Mouse (Mus musculus) liver, embryonic 11.5 days (tissue): Measurements from ENCODE around the gene Palld. TPM values are rescaled to one million over a fixed set of nuclear protein-coding genes. Genes with fewer than 3 reads are reported as not detected.

Source experiments
- ATAC-seq: fragments of 200-750 bp; cut with Nextera tagmentation; replicated peaks from 2 replicates; pipeline ENCODE4 v1.8.0; 2017; ENCODE audit warnings: moderate number of reproducible peaks, mild to moderate bottlenecking, moderate TSS enrichment, moderate library complexity; ENCODE audit not compliant: low FRiP score
- DNase-seq: peaks from one replicate; pipeline ENCODE4 v3.0.0-alpha.2; 2017; ENCODE audit warnings: low spot score
- H3K27ac ChIP-seq: fragments of 300-500 bp; sonication (generic); 2 replicates; pipeline ENCODE4 v1.5.1; 2014; ENCODE audit warnings: mild to moderate bottlenecking, low read depth, low read length, control low read depth
- H3K27me3 ChIP-seq: fragments of 300-500 bp; sonication (generic); replicated peaks from 2 replicates; pipeline ENCODE4 v1.6.1; 2014; ENCODE audit warnings: low read length, mixed read lengths; ENCODE audit not compliant: control insufficient read depth, insufficient read depth
- H3K36me3 ChIP-seq: fragments of 300-500 bp; sonication (generic); 2 replicates; pipeline ENCODE4 v1.6.1; 2014; ENCODE audit warnings: mild to moderate bottlenecking, low read length, moderate library complexity, mixed read lengths; ENCODE audit not compliant: control insufficient read depth, insufficient read depth
- H3K4me1 ChIP-seq: fragments of 300-500 bp; sonication (generic); replicated peaks from 2 replicates; pipeline ENCODE4 v1.6.1; 2014; ENCODE audit warnings: low read length, mixed read lengths; ENCODE audit not compliant: control insufficient read depth, insufficient read depth
- H3K4me2 ChIP-seq: fragments of 300-500 bp; sonication (generic); 2 replicates; pipeline ENCODE4 v1.6.1; 2014; ENCODE audit warnings: mild to moderate bottlenecking, control low read depth, moderate library complexity
- H3K4me3 ChIP-seq: fragments of 300-500 bp; sonication (generic); 2 replicates; pipeline ENCODE4 v1.5.1; 2014; ENCODE audit warnings: low read depth, low read length, control low read depth
- H3K9ac ChIP-seq: fragments of 300-500 bp; sonication (generic); 2 replicates; pipeline ENCODE4 v1.6.1; 2014; ENCODE audit warnings: low read depth, low read length, control low read depth
- H3K9me3 ChIP-seq: fragments of 300-500 bp; sonication (generic); 2 replicates; pipeline ENCODE4 v1.6.1; 2016; ENCODE audit warnings: low read length, inconsistent platforms, mixed read lengths; ENCODE audit not compliant: control insufficient read depth
- WGBS: fragments of 180-500 bp; shearing (Covaris S2); extraction: QIAGEN DNeasy Blood & Tissue Kit; methylation state at CpG from one replicate; pipeline ENCODE4 v1.1.7; 2014; 5-methylcytosine and 5-hydroxymethylcytosine counted together
- polyA plus RNA-seq: library from polyadenylated mRNA; unstranded; fragments of >200 nt; fragmentation: Nextera tagmentation; extraction: Ambion mirVana; gene quantifications from 2 replicates; pipeline ENCODE4 v1.2.1, GENCODE M21; 2014

Gene Palld
- polyA plus RNA-seq, 1 experiment from 2014 or later = 22.9 TPM

DNA sequence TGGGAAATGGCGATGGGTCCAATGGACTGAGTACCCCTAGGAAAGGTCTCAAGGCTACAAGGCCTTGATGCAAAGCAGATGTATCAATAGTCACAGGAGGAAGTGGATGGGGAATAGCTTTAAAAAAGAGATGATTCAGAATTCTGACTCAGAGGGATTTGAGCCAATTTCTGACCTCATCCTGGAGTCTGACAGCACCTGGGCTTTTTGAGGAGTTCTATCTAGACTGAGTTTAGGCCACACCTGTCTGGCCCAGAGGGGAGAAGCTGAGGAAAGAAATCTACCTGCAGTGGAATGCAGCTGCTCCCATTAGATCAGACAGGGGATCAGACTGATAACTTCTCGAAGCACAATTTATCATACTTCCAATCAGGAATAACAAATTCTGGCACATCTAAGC lies 99.7 kb downstream of the Palld start:
- Histone ChIP-seq H3K9ac (no peak overlapping the region), H3K9me3 (no peaks in the 10 kb centered on the region), H3K27me3 (no peaks in the 10 kb centered on the region), H3K36me3 (no peaks in the 10 kb centered on the region), H3K4me1 (no peaks in the 10 kb centered on the region), H3K4me2 (no peak overlapping the region), H3K4me3 (no peak overlapping the region), H3K27ac (no peak overlapping the region)
- 72% methylated on average over 2 of the region's 2 CpGs for WGBS
- ATAC-seq (no peak), DNase-seq (no peak)

DNA sequence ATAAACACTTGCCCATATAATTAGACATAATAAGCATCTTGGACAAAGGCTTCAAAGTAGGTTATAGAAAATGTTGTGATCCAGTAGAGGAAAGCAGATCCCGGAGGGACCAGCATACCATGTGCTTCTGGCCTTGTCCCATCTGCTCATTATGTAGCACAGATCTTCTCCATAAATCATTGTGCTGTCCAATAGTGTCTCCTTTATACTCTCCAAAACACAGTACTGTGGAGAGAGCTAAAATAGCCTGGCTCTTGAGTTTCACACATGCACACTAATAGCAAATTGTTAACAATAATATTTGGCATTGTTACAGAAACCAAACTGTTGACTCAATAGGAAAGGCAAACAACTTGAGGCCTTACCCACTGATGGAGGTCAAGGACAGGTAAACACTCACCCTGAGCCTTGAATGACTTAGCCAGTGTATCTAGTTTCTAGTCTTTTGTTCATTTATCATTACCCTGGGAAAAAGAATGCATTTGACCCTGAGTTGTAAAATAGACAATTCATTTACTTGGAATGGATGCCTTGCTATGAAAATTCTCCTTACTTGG lies 105.0 kb downstream of the Palld start:
- 72% methylated on average over 1 of the region's 1 CpGs for WGBS
- DNase-seq = no peak

DNA sequence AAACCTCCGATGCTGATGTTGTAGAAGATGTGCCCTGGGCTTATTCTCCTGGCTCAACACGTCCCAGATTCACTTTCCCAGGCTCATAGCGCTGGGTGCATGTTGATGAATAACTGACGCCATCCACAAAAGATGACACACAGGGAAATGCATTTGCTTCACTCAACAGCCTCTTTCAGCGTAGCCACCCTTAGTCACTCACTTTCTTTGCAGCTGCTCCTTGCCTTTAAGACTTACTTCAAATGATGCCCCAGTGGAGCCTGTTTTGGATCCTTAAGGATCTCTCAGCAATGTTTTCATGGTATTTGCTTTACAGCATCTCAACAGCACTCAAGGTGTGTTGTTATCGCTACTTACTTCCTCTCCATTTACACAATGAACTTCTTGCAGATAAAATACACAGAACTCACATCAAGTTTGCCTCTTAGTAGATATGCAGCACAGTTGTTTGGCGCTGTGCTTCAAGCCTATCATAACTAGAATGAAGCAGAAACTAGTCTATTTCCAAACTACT lies 105.9 kb downstream of the Palld start:
- Histone ChIP-seq H3K27me3 (no peaks in the 10 kb centered on the region), H3K4me3 (no peak overlapping the region), H3K9me3 (no peaks in the 10 kb centered on the region), H3K27ac (no peak overlapping the region), H3K4me2 (no peak overlapping the region), H3K9ac (no peak overlapping the region), H3K4me1 (no peaks in the 10 kb centered on the region), H3K36me3 (no peaks in the 10 kb centered on the region)
- no peak for DNase-seq
- ATAC-seq = no peak
- 87% methylated on average over 7 of the region's 7 CpGs for WGBS

More for the DNA sequence above, 105.0 kb downstream of the Palld start:
- H3K27me3 ChIP-seq = no peaks in the 10 kb centered on the region
- no peak overlapping the region for H3K4me2 ChIP-seq
- no peak overlapping the region for H3K9ac ChIP-seq
- H3K4me1 ChIP-seq = no peaks in the 10 kb centered on the region
- no peak overlapping the region for H3K27ac ChIP-seq
- H3K36me3 ChIP-seq = no peaks in the 10 kb centered on the region
- no peak overlapping the region for H3K4me3 ChIP-seq
- H3K9me3 ChIP-seq = no peaks in the 10 kb centered on the region
- ATAC-seq = no peak

DNA sequence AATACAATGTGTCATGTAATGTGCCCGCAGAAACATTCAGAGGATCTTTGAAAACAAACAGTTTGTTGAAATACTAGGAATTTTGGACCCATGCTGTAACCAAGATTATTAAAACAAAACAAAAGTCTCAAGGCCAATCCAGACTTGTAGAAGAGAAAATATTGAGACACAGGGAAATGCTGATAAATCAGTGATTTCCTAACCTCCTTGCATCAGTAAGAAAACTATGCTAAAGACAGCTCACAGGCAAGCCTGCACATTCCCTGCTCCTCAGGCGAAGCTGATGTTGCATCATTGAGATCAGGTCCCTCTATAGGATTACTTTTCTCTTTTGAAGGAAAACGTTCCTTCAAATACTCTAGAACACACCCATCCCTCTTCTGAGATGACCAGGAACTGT lies 112.5 kb downstream of the Palld start:
- H3K4me3 ChIP-seq = no peak overlapping the region
- no peak overlapping the region for H3K27ac ChIP-seq
- 81% methylated on average over 3 of the region's 3 CpGs for WGBS
- H3K9ac ChIP-seq = no peak overlapping the region
- no peak overlapping the region for H3K4me2 ChIP-seq
- no peak for DNase-seq
- no peaks in the 10 kb centered on the region for H3K9me3 ChIP-seq
- no peaks in the 10 kb centered on the region for H3K27me3 ChIP-seq
- H3K36me3 ChIP-seq = no peaks in the 10 kb centered on the region
- no peaks in the 10 kb centered on the region for H3K4me1 ChIP-seq
- no peak for ATAC-seq

DNA sequence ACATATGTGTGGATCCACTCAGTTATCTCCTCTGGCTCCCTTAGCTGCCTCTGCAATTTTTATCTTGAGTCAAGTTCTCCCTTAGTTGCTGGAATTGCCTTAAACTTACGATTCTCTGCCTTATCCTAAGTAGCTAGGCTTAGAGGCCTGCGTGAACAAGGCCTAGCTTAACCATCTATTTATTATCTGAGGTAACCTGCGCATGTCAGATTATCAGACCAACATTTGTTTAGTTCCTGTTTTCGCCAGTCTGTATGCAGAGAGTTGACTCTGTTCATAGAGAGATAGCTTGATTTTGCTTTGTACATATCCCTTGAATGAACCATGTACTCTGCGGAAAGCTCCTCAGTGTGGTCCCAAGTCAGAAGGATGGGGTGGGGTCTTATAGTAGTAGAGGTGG lies 113.2 kb downstream of the Palld start:
- Histone ChIP-seq H3K27me3 (no peaks in the 10 kb centered on the region), H3K4me2 (no peak overlapping the region), H3K9me3 (no peaks in the 10 kb centered on the region), H3K36me3 (no peaks in the 10 kb centered on the region), H3K27ac (no peak overlapping the region), H3K4me1 (no peaks in the 10 kb centered on the region), H3K9ac (no peak overlapping the region), H3K4me3 (no peak overlapping the region)
- no peak for ATAC-seq
- DNase-seq = no peak
- 49% methylated on average over 5 of the region's 5 CpGs for WGBS

DNA sequence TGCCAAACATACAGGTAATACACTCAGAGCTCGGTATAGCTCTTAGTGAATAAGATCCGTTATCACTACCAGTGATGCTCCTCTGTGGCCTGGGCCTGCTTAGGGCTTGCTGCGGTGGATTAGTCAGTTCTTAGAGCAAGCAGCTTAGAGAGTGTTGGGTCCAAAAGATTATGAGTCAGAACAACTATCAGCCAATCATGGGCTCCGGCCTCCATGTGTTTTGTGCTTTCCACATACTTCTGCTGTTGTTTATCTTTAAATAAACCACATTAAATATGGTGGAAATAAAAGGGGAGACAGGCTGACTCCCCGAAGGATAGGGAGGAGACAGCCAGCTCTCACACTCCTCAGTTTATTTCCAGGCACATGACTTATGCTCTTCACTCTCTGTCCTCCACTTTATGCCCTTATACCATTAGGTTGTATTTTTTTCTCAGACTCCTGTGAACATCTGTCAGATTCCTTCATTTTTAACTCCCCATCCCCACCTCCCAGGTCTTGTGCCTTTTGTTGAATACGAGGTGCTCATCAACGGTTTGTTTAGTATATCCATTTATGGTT lies 119.5 kb downstream of the Palld start:
- ATAC-seq (no peak), DNase-seq (no peak)
- no peaks in the 10 kb centered on the region for H3K36me3 ChIP-seq
- H3K9me3 ChIP-seq = no peaks in the 10 kb centered on the region
- H3K4me3 ChIP-seq = no peak overlapping the region
- H3K9ac ChIP-seq = no peak overlapping the region
- H3K4me2 ChIP-seq = no peak overlapping the region
- no peaks in the 10 kb centered on the region for H3K27me3 ChIP-seq
- H3K4me1 ChIP-seq = no peaks in the 10 kb centered on the region
- WGBS = 84% methylated on average over 7 of the region's 7 CpGs
- no peak overlapping the region for H3K27ac ChIP-seq

DNA sequence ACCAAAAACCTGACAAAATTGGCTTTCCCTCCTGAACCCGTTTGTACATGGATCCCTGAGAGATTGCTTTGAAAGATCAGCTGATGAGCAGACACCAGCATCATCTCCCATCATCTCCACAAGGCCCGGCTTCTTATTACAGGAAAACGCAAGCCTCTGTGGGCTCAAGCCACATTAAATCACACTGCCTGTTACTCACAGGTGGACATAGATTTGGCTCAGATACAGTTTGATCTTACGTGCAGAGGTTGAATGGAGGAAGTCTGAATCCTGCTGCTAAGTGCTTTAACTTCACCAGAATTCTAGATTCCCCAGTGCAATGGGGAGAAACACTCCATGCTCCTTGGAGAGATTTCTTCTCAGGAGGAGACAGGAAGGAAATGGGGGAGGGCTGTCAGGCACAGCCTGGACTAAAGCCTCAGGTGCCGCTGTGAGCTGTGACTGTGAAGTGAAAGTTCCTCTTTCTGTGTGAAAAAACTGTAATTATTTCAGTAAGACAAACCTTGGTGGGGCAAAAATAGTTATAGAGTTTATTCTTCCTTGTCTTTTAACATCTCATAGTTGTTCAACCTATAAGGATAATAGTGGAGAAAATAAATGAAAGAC lies 121.7 kb downstream of the Palld start:
- Histone ChIP-seq H3K4me2 (no peak overlapping the region), H3K4me3 (no peak overlapping the region), H3K36me3 (no peaks in the 10 kb centered on the region), H3K27me3 (no peaks in the 10 kb centered on the region), H3K27ac (no peak overlapping the region), H3K9ac (no peak overlapping the region), H3K4me1 (no peaks in the 10 kb centered on the region), H3K9me3 (no peaks in the 10 kb centered on the region)
- 46% methylated on average over 5 of the region's 5 CpGs for WGBS
- no peak for ATAC-seq
- DNase-seq = no peak

DNA sequence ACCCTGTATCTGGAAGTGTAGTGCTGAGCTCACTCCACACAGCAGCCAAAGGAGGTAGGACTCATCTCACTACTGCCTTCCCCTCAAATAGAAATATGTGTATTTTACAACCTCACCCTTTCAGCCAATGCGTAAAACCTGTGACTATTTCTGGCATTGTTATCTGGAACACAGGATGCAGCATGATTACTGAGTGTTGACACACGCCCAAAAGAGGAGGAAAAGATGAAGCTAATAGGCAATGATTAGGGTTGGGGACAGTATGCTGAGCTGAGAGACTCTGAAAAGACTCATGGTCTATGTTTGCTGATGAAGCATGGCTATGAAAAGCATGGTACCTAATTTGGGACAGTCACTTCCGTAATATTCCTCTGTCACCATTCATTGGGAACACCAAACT lies 124.3 kb downstream of the Palld start:
- H3K27me3 ChIP-seq = no peaks in the 10 kb centered on the region
- ATAC-seq (no peak), DNase-seq (no peak)
- H3K27ac ChIP-seq = no peak overlapping the region
- WGBS = 53% methylated on average over 3 of the region's 3 CpGs
- H3K4me1 ChIP-seq = no peaks in the 10 kb centered on the region
- H3K9me3 ChIP-seq = no peaks in the 10 kb centered on the region
- no peak overlapping the region for H3K4me3 ChIP-seq
- no peaks in the 10 kb centered on the region for H3K36me3 ChIP-seq
- H3K9ac ChIP-seq = no peak overlapping the region
- no peak overlapping the region for H3K4me2 ChIP-seq

DNA sequence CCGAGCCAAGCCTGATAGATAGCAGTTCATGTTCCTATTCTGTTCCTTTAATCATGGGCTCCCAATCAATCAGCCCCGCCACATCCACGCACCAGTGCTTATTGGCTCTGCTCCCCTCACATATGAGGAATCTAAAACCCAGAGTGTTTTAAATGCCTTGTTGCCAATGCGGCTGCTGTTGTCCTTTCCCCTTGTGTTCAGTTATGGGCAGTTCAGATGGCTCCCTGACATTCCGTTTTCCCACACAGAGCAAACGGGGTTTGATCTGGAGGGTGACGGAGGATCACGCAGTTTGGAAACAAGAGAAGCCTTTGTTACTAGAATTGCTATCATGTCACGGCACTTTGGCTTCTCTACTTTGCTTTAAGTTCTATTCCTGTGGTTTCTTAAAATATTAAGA lies 125.9 kb downstream of the Palld start:
- H3K36me3 ChIP-seq = no peaks in the 10 kb centered on the region
- ATAC-seq = no peak
- no peaks in the 10 kb centered on the region for H3K9me3 ChIP-seq
- no peak overlapping the region for H3K4me3 ChIP-seq
- H3K4me1 ChIP-seq = no peaks in the 10 kb centered on the region
- WGBS = 68% methylated on average over 9 of the region's 9 CpGs
- DNase-seq = no peak
- H3K27me3 ChIP-seq = no peaks in the 10 kb centered on the region
- no peak overlapping the region for H3K9ac ChIP-seq
- H3K4me2 ChIP-seq = no peak overlapping the region
- H3K27ac ChIP-seq = no peak overlapping the region
